Mouse (Mus musculus): ENCODE results near the gene Tns2. TPM values are rescaled to one million over a fixed set of nuclear protein-coding genes. Genes with fewer than 3 reads are reported as not detected.

Gene Tns2
- polyA plus RNA-seq (2016; fragmentation: Nextera tagmentation; extraction: Ambion mirVana), result 21.8 and 22.7 TPM in 2 replicates

DNA sequence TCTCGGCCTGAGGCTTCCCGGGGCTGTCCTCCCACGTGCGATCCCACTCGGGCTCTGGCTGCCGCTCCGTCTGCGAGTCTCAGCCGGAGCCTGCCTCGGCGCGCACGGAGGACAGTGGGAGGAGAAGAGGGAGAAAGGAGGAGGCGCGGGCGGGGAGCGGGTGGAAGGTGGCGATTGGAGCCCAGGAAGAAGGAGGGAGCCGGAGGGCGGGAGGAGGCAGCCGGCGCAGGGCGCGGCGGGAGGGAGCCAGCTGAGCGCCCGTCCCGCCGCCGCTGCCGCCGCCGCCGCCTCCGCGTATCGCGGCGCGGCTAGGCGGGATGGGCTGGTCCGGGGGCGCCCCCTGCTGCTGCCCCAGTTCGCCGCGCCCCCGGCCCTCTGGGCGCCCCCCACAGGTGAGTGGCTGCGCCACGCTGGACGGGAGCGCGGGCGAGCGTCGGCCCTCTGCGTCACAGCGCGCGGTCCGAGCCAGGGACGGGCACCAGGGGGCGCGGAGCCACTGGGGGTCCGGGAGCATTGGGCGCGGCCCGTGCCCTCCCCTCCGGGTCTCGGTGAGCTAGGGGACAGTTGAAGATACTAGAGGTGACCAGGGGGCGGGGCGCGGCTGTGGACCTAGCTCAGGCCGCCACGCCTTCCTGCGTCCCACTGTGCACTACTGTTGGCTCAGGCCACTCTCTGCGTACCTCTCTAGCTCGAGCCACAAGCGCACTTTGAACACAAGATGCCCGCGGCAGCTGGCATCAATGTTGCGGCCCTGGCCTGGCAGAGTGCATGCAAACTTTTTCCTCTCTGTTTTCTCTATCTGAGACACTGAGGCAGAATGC, at the start of gene Tns2:
Gene Tns2 (plus strand): TSS at position 253 of the 821 bp plus-strand sequence.
- under 1% methylated on average over 47 of the region's 82 CpGs for WGBS
- Histone ChIP-seq H3K9ac (peak within 1 kb of the TSS; percentile 70), H3K4me2 (replicated peaks) (peak within 1 kb of the TSS; percentile 85), H3K27me3 (peaks cover 39% of the 10 kb centered on the region), H3K27ac (peak within 1 kb of the TSS; percentile 83), H3K4me3 (peak within 1 kb of the TSS; percentile 52), H3K4me1 (peaks cover 64% of the 10 kb centered on the region), H3K9me3 (replicated peaks) (no peaks in the 10 kb centered on the region), H3K36me3 (peaks cover 19% of the 10 kb centered on the region)
- ATAC-seq (ENCODE audit: low FRiP score), result peak; percentile 61

GRCm38 (mm10) chr15:102051920-102052683, 48.1 kb upstream of the Tns2 start:
- H3K27me3 ChIP-seq, result no peaks in the 10 kb centered on the region
- peak overlapping the region; percentile 70 for H3K9ac ChIP-seq
- no peaks in the 10 kb centered on the region for H3K9me3 ChIP-seq (replicated peaks)
- peak overlapping the region; percentile 73 for H3K4me2 ChIP-seq (replicated peaks)
- H3K27ac ChIP-seq, result peak overlapping the region; percentile 78
- ATAC-seq (ENCODE audit: low FRiP score), result peak; percentile 80
- peak overlapping the region; percentile 49 for H3K4me3 ChIP-seq
- 0 out of 2 replicates have a peak, but pooled peaks cover 2% of the 10 kb centered on the region for H3K4me1 ChIP-seq
- H3K36me3 ChIP-seq, result no peaks in the 10 kb centered on the region
- under 1% methylated on average over 23 of the region's 33 CpGs for WGBS

GRCm38 (mm10) chr15:102056495-102057174, 43.6 kb upstream of the Tns2 start:
- Histone ChIP-seq H3K9ac (no peak overlapping the region), H3K27me3 (no peaks in the 10 kb centered on the region), H3K27ac (no peak overlapping the region), H3K36me3 (no peaks in the 10 kb centered on the region), H3K9me3 (replicated peaks) (no peaks in the 10 kb centered on the region), H3K4me1 (no peaks in the 10 kb centered on the region), H3K4me3 (no peak overlapping the region), H3K4me2 (replicated peaks) (no peak overlapping the region)
- ATAC-seq (ENCODE audit: low FRiP score), result no peak
- WGBS, result 88% methylated on average over 15 of the region's 15 CpGs

DNA sequence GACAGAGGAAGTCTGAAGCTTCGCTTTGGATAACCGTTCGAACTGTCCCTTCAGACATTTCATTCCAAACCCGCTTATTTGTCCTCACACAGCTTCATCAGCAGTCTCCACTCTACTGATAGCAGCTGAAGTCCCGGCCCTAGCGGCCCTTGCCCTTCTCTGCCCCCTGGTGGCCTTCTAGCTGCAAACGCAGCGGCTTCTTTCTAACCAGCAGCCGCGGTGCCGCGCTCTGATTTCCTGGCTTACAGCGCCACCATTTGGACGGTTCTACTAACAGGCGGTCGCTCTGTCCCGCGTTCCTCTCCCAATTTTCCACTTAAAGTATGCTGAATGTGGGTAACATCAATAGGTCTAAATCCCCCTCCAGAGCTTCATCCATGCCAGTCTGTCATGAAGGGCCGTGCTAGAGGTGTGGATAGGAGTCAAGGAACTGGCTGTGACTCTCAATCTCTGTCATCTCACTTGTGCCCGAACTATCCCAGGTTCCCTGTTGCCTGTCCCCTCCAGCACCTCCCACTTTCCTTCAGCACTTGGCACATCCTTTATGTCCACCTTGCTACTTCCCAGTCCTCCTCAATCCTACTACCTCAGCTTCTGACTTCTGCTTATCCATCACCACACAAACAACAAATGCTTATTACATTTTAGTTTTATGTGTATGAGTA, 34.4 kb upstream of the Tns2 start:
- Histone ChIP-seq H3K36me3 (no peaks in the 10 kb centered on the region), H3K9me3 (replicated peaks) (no peaks in the 10 kb centered on the region), H3K4me2 (replicated peaks) (no peak overlapping the region), H3K27ac (no peak overlapping the region), H3K4me3 (no peak overlapping the region), H3K9ac (no peak overlapping the region), H3K27me3 (peaks cover 24% of the 10 kb centered on the region), H3K4me1 (no peaks in the 10 kb centered on the region)
- peak; percentile 76 for ATAC-seq (ENCODE audit: low FRiP score)
- WGBS, result 5% methylated on average over 20 of the region's 20 CpGs

- 74% methylated on average over 13 of the region's 13 CpGs for WGBS
- no peak overlapping the region for H3K4me2 ChIP-seq (replicated peaks)
- peaks cover 15% of the 10 kb centered on the region for H3K4me1 ChIP-seq
- no peaks in the 10 kb centered on the region for H3K9me3 ChIP-seq (replicated peaks)
- H3K4me3 ChIP-seq, result no peak overlapping the region
- no peak for ATAC-seq (ENCODE audit: low FRiP score)
- H3K9ac ChIP-seq, result no peak overlapping the region
- H3K27ac ChIP-seq, result no peak overlapping the region
- H3K36me3 ChIP-seq, result no peaks in the 10 kb centered on the region
- H3K27me3 ChIP-seq, result peaks cover 24% of the 10 kb centered on the region
Measured at GRCm38 (mm10) chr15:102070476-102071467, 29.4 kb upstream of the Tns2 start.

DNA sequence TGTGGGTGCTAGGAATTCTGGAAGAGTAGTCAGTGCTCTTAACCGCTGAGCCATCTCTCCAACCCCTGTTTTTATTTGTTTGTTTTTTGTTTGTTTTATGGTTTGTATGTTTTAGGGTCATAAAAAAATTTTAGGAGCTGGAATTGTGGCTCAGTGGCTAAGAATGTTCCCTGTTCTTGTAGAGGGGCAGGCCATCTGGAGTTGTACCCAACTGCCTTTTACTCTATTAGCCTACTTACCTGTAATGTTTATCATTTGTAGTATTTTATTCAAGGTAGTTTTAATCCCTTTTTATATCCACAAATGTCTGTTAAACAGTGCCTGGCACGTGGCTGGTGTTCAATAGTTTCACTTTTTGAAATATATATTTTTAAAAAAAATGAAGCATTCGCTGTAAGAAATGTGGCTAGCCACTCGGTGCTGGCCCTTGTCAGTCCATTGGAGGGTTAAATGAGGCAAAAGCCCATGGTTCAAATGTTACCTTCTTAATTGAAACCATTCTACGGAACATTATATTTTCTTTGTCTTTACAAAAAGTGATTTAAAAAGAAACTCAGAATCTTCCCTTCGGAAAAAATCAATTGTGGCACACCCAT, 27.2 kb upstream of the Tns2 start:
- Histone ChIP-seq H3K9me3 (replicated peaks) (no peaks in the 10 kb centered on the region), H3K4me2 (replicated peaks) (peak overlapping the region; percentile 49), H3K4me1 (peaks cover 20% of the 10 kb centered on the region), H3K36me3 (no peaks in the 10 kb centered on the region), H3K4me3 (peak overlapping the region; percentile 96), H3K27ac (no peak overlapping the region; the same call in 1 of the 2 replicates), H3K9ac (peak overlapping the region; percentile 41; the same call in 1 of the 2 replicates), H3K27me3 (peaks cover 9% of the 10 kb centered on the region; the same call in 1 of the 2 replicates)
- WGBS, result 14% methylated on average over 6 of the region's 6 CpGs
- ATAC-seq (ENCODE audit: low FRiP score), result peak; percentile 55

DNA sequence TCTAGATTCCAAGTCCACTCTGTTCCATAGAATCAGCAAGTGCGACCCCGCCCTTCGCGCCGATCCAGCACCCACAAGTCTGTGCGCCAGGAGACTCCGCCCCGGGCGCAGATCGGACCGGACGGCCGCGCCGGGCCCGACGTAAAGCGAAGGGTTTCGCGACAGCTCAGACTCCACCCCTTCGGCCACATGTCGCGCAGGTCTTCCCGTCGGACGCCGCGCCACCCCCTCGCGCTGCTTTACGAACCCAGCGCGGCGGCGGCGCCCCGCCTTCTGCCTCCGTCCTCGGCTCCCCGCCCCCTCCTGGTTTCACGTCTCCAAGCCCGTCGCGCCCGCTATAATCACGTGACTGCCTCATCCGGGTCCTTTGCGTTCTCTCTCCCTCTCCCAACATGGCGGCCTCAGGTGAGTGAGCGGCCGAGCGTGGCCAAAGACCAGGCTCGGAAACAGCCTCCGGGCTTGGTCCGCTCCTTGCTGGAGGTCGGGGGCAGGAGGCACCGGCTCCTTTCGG, 26.6 kb upstream of the Tns2 start, which contains the start of gene Eif4b:
Gene Eif4b (plus strand): TSS at position 215 of the 511 bp plus-strand sequence.
- peak; percentile 95 for ATAC-seq (ENCODE audit: low FRiP score)
- H3K9ac ChIP-seq, result peak within 1 kb of the TSS; percentile 98
- peak within 1 kb of the TSS; percentile 98 for H3K27ac ChIP-seq
- peak within 1 kb of the TSS; percentile 96 for H3K4me3 ChIP-seq
- no peaks in the 10 kb centered on the region for H3K9me3 ChIP-seq (replicated peaks)
- H3K4me1 ChIP-seq, result peaks cover 20% of the 10 kb centered on the region
- no peaks in the 10 kb centered on the region for H3K36me3 ChIP-seq
- H3K4me2 ChIP-seq (replicated peaks), result peak within 1 kb of the TSS; percentile 90
- WGBS, result under 1% methylated on average over 58 of the region's 58 CpGs
- H3K27me3 ChIP-seq, result peaks cover 9% of the 10 kb centered on the region; the same call in 1 of the 2 replicates

DNA sequence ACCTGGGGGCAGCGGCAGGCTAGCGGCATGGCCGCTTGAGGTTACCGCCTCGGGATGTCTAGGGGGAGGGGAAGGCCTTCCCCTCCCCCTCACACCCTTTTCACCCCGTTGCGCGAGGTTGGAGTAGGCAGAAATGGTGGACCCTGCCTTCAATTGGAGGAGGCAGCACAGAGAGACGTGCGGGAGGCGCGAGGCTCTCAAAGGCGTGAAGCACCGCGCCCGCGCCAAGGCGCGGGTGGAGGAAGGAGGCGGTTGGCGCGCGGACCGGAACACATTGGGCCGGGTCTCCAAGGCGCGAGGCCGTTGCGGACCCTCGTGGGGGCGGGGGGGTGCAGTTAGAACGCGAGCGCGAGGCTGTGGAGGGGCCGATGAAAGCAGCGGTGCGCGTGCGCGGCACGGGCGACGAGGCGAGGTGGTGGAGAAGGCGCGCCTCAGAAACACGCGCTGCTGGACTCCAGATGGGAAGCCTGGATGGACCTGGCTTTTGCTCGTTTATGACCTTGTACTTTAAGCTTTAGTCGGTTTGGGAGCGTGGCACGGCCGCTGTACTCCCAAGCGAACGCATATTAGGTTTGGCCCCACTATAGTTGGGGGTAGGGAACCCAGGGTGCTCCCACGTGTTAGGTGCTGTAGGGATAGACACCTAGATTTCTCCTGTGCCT, 26.0 kb upstream of the Tns2 start:
- H3K27me3 ChIP-seq, result peaks cover 6% of the 10 kb centered on the region; the same call in 1 of the 2 replicates
- H3K4me3 ChIP-seq, result peak overlapping the region; percentile 96
- H3K4me2 ChIP-seq (replicated peaks), result peak overlapping the region; percentile 90
- under 1% methylated on average over 57 of the region's 57 CpGs for WGBS
- peak overlapping the region; percentile 98 for H3K27ac ChIP-seq
- no peaks in the 10 kb centered on the region for H3K36me3 ChIP-seq
- H3K4me1 ChIP-seq, result peaks cover 20% of the 10 kb centered on the region
- no peaks in the 10 kb centered on the region for H3K9me3 ChIP-seq (replicated peaks)
- H3K9ac ChIP-seq, result peak overlapping the region; percentile 98
- peak; percentile 55 for ATAC-seq (ENCODE audit: low FRiP score)

DNA sequence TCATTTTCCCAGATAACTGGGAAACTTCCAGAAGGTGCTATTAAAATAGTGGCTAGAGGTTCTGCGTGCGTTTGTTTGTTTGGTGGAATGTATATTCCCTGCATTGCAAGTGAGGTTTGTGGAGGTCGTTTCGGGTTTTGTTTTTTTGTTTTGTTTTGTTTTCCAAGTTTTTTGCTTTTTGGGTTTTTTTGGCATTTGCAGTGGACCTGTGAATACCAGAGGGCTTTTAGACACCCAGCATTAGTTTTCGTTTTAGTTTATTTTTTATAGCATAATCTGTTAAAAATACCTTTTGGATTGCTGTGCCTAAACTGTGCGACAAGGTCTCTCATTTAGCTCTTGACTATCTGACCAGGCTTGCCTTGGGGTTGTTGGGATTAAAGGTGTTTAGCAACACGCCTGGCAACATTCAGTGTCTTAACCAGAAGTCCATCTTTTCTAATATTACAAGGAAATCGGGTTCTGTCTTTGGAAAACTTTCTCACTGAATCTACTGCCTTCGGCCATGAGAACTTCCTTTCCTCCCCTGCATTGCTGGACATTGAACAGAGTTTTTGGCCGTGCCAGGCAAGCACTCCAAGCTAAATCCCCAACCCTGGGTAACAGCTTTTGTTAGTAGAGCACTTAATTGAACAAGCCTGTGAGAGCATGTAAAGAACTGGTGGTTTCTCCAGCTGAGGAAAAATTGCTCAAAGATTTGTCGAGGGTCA, 25.2 kb upstream of the Tns2 start:
- no peak for ATAC-seq (ENCODE audit: low FRiP score)
- H3K4me2 ChIP-seq (replicated peaks), result peak overlapping the region; percentile 90

More for the DNA sequence above, 25.2 kb upstream of the Tns2 start:
- Histone ChIP-seq H3K27ac (peak overlapping the region; percentile 98; the same call in 1 of the 2 replicates), H3K27me3 (0 out of 2 replicates have a peak, but pooled peaks cover 2% of the 10 kb centered on the region), H3K9me3 (replicated peaks) (no peaks in the 10 kb centered on the region), H3K9ac (peak overlapping the region; percentile 98), H3K4me1 (peaks cover 20% of the 10 kb centered on the region), H3K4me3 (peak overlapping the region; percentile 96), H3K36me3 (no peaks in the 10 kb centered on the region)
- WGBS, result 19% methylated on average over 11 of the region's 11 CpGs
